Comparison of ENCODE assay signal across 25 mouse cellular contexts in genomic region chr12:69998186-69998983, GRCm38 (mm10). TPM values are rescaled to one million over a fixed set of nuclear protein-coding genes. Genes with fewer than 3 reads are reported as not detected.
A peak's percentile ranks its signal among the peaks of the same experiment; 100 is the strongest.
DNase-seq lines count a peak whose midpoint lies in the region; ATAC-seq and TF ChIP-seq lines count a peak whose summit lies in the region.
"Had no signal": no experiment of that assay in that cellular context is flagged by ENCODE, and none has a peak within 500 bp of the region (broad histone marks: within the 10 kb centered on the region; RNA-seq: fewer than 3 reads in every experiment).

No protein-coding gene starts in this region.

- peak; percentile 44 for DNase-seq in kidney, adult 2 months
- no peak for DNase-seq in kidney, adult 18-20 months
- DNase-seq in 3134 (ENCODE audit: extremely low read depth, insufficient read length, low spot score): peak; percentile 80
- DNase-seq in adipocyte (ENCODE audit: low spot score): peak; percentile 18
- DNase-seq in layer of hippocampus, adult 9-11 months: no peak
- DNase-seq in heart, adult 8-10 months (ENCODE audit: low spot score): no peak
- DNase-seq in hindbrain, embryonic 11.5 days (ENCODE audit: low spot score): no peak
- DNase-seq: adrenal gland, postnatal 10 days; B cell, adult 2 months; cerebellum, adult 11 months; cerebellum, adult 8-10 months; cerebellum, postnatal 14 days; embryo, embryonic 11 days; gastrocnemius, adult 2 months; gastrocnemius, postnatal 25 days; heart, postnatal 36 days had no signal

- no peak overlapping the region for H3ac ChIP-seq in C2C12 (ENCODE audit: control insufficient read depth, insufficient read length, low read depth)

- H3K36me3 ChIP-seq in kidney, adult 2 months (ENCODE audit: control insufficient read depth, insufficient read depth, low read length): no peaks in the 10 kb centered on the region
- peaks cover 3% of the 10 kb centered on the region for H3K36me3 ChIP-seq in C2C12 (ENCODE audit: control insufficient read depth, insufficient read depth)
- no peaks in the 10 kb centered on the region for H3K36me3 ChIP-seq in hindbrain, embryonic 11.5 days (ENCODE audit: control insufficient read depth, insufficient read depth, low read length)
- H3K36me3 ChIP-seq: embryonic facial prominence, embryonic 12.5 days; forebrain, embryonic 10.5 days; heart, embryonic 13.5 days; hindbrain, embryonic 12.5 days had no signal

- TF ChIP-seq CTCF in kidney, adult 2 months (conservative IDR thresholded peaks at IDR 0.05; ENCODE audit: insufficient read depth, insufficient read length, low read depth, low read length): no peak
- no peak for TF ChIP-seq CTCF in C2C12 (IDR thresholded peaks at IDR 0.05; ENCODE audit: control insufficient read depth, insufficient read depth, insufficient read length)

- no peak overlapping the region for H3K9ac ChIP-seq in hindbrain, embryonic 11.5 days (ENCODE audit: low read depth, low read length)
- H3K9ac ChIP-seq: embryonic facial prominence, embryonic 12.5 days; heart, embryonic 13.5 days; hindbrain, embryonic 12.5 days had no signal

- no peak for ATAC-seq in hindbrain, embryonic 11.5 days (ENCODE audit: low FRiP score)
- ATAC-seq: forebrain, embryonic 14.5 days; hindbrain, embryonic 16.5 days; inflammation-experienced regulatory T-cells, adult 6 months; intestine, postnatal 0 days had no signal

- WGBS in kidney, adult 2 months: 50% methylated on average over 13 of the region's 13 CpGs
- WGBS in hindbrain, embryonic 11.5 days: 84% methylated on average over 13 of the region's 13 CpGs

- H3K27ac ChIP-seq in kidney, adult 2 months (ENCODE audit: insufficient read depth, low read depth, low read length): peak overlapping the region; percentile 35; the same call in 1 of the 2 replicates
- H3K27ac ChIP-seq in hindbrain, embryonic 11.5 days (ENCODE audit: low read depth, low read length): no peak overlapping the region
- H3K27ac ChIP-seq: embryonic facial prominence, embryonic 12.5 days; forebrain, embryonic 10.5 days; gastrocnemius, adult 2 months; heart, embryonic 13.5 days; hindbrain, embryonic 12.5 days had no signal

- H3K9me3 ChIP-seq in hindbrain, embryonic 11.5 days (ENCODE audit: control insufficient read depth, low read length): no peaks in the 10 kb centered on the region
- H3K9me3 ChIP-seq: embryonic facial prominence, embryonic 12.5 days; forebrain, embryonic 10.5 days; heart, embryonic 13.5 days; hindbrain, embryonic 12.5 days had no signal

- H3K4me3 ChIP-seq in kidney, adult 2 months (ENCODE audit: insufficient read depth, low read depth, low read length): no peak overlapping the region
- H3K4me3 ChIP-seq in C2C12 (ENCODE audit: insufficient read depth, poor library complexity, severe bottlenecking): no peak overlapping the region
- H3K4me3 ChIP-seq in hindbrain, embryonic 11.5 days (ENCODE audit: low read depth, low read length): no peak overlapping the region
- H3K4me3 ChIP-seq: embryonic facial prominence, embryonic 12.5 days; forebrain, embryonic 10.5 days; gastrocnemius, adult 2 months; heart, embryonic 13.5 days; hindbrain, embryonic 12.5 days had no signal

- H3K4me2 ChIP-seq in hindbrain, embryonic 11.5 days (replicated peaks; ENCODE audit: low read depth, low read length): no peak overlapping the region
- H3K4me2 ChIP-seq: embryonic facial prominence, embryonic 12.5 days; heart, embryonic 13.5 days; hindbrain, embryonic 12.5 days had no signal

- H3K27me3 ChIP-seq in kidney, adult 2 months (replicated peaks; ENCODE audit: control insufficient read depth, insufficient read depth, low read length): no peaks in the 10 kb centered on the region
- no peaks in the 10 kb centered on the region for H3K27me3 ChIP-seq in C2C12 (ENCODE audit: control insufficient read depth, insufficient read depth, insufficient read length)
- no peaks in the 10 kb centered on the region for H3K27me3 ChIP-seq in hindbrain, embryonic 11.5 days (ENCODE audit: control insufficient read depth, insufficient read depth, low read length)
- H3K27me3 ChIP-seq: embryonic facial prominence, embryonic 12.5 days; heart, embryonic 13.5 days; hindbrain, embryonic 12.5 days had no signal

- H3K79me3 ChIP-seq in C2C12 (ENCODE audit: low read depth): no peaks in the 10 kb centered on the region

- H3K4me1 ChIP-seq in kidney, adult 2 months (ENCODE audit: control insufficient read depth, insufficient read depth, low read length): peaks cover 7% of the 10 kb centered on the region; the same call in 1 of the 2 replicates
- no peaks in the 10 kb centered on the region for H3K4me1 ChIP-seq in hindbrain, embryonic 11.5 days (replicated peaks; ENCODE audit: control insufficient read depth, insufficient read depth, low read length)
- H3K4me1 ChIP-seq: embryonic facial prominence, embryonic 12.5 days; forebrain, embryonic 10.5 days; heart, embryonic 13.5 days; hindbrain, embryonic 12.5 days had no signal

- TF ChIP-seq POLR2A in kidney, adult 2 months (IDR thresholded peaks at IDR 0.05; ENCODE audit: low read depth, low read length): no peak

- H3K79me2 ChIP-seq in C2C12 (ENCODE audit: control insufficient read depth, insufficient read depth): no peaks in the 10 kb centered on the region

TF ChIP-seq in C2C12, 6 proteins besides CTCF, POLR2A, EP300 and RAD21:
- no peak for TF ChIP-seq USF1 (IDR thresholded peaks at IDR 0.05; ENCODE audit: low read depth)
- TF ChIP-seq MYOD1 (IDR thresholded peaks at IDR 0.05; ENCODE audit: control insufficient read depth, insufficient read length, low read depth): peak; percentile 29
- TF ChIP-seq MYOG (IDR thresholded peaks at IDR 0.05; ENCODE audit: control insufficient read depth, extremely low read depth, insufficient read length): no peak

RNA-seq across cellular contexts. Expression of gene Sav1, which starts 11.6 kb away (rescaled TPM):
- 18.8 and 22.6 TPM in 2 replicates for polyA plus RNA-seq in kidney, adult 2 months (2012; rRNA removed)
- 25.3 TPM for polyA plus RNA-seq in C2C12 (2012; fragmentation: generic; extraction: Trizol)
- total RNA-seq in heart, adult 8-10 months (2022): 10 to 100 TPM; 18.7 to 24.2 (median 22.0) TPM
- polyA plus RNA-seq in hindbrain, embryonic 11.5 days (2014; fragmentation: Nextera tagmentation; extraction: Ambion mirVana): 7.3 and 8.5 TPM in 2 replicates

Comparison
In these comparisons a context has a peak if more than half of its experiments do, and no peak if none do; other contexts are left out.
1. DNase-seq: peak in kidney, adult 2 months (single experiment), 3134 (single experiment) and adipocyte (single experiment); none in kidney, adult 18-20 months (single experiment), layer of hippocampus, adult 9-11 months (single experiment), heart, adult 8-10 months (single experiment) and hindbrain, embryonic 11.5 days (single experiment).